Mouse (Mus musculus) kidney, embryonic 16.5 days (tissue): Measurements from ENCODE around the gene Gbp8. TPM values are rescaled to one million over a fixed set of nuclear protein-coding genes. Genes with fewer than 3 reads are reported as not detected.
"Not testable (repeated sequence)": the region's sequence is repeated elsewhere in the genome, so short reads cannot be mapped to it uniquely, and the experiment has no call there.

Experiments
- ATAC-seq: fragments of 200-750 bp; cut with Nextera tagmentation; 2 replicates; pipeline ENCODE4 v1.8.0; 2017; ENCODE audit warnings: moderate TSS enrichment; ENCODE audit not compliant: low FRiP score, low TSS enrichment
- H3K27ac ChIP-seq: fragments of 300-500 bp; sonication (generic); 2 replicates; pipeline ENCODE4 v1.5.1; 2014; ENCODE audit warnings: low read length
- H3K27me3 ChIP-seq: fragments of 300-500 bp; sonication (generic); 2 replicates; pipeline ENCODE4 v1.6.1; 2014; ENCODE audit warnings: low read length, control low read depth, mixed read lengths; ENCODE audit not compliant: insufficient read depth
- H3K36me3 ChIP-seq: fragments of 300-500 bp; sonication (generic); 2 replicates; pipeline ENCODE4 v1.6.1; 2014; ENCODE audit warnings: low read length, control low read depth, mixed read lengths; ENCODE audit not compliant: insufficient read depth
- H3K4me1 ChIP-seq: fragments of 300-500 bp; sonication (generic); 2 replicates; pipeline ENCODE4 v1.6.1; 2014; ENCODE audit warnings: low read length, control low read depth, mixed read lengths; ENCODE audit not compliant: insufficient read depth
- H3K4me2 ChIP-seq: fragments of 300-500 bp; sonication (generic); replicated peaks from 2 replicates; pipeline ENCODE4 v1.6.1; 2014; ENCODE audit warnings: low read depth, low read length
- H3K4me3 ChIP-seq: fragments of 300-500 bp; sonication (generic); 2 replicates; pipeline ENCODE4 v1.5.1; 2014; ENCODE audit warnings: mild to moderate bottlenecking, low read length
- H3K9ac ChIP-seq: fragments of 300-500 bp; sonication (generic); replicated peaks from 2 replicates; pipeline ENCODE4 v1.6.1; 2014; ENCODE audit warnings: low read length
- H3K9me3 ChIP-seq: fragments of 300-500 bp; sonication (generic); 2 replicates; pipeline ENCODE4 v1.6.1; 2016; ENCODE audit warnings: low read length, control low read depth
- WGBS: fragments of 180-500 bp; shearing (Covaris S2); extraction: QIAGEN DNeasy Blood & Tissue Kit; methylation state at CpG from one replicate; pipeline ENCODE4 v1.1.7; 2014; 5-methylcytosine and 5-hydroxymethylcytosine counted together
- polyA plus RNA-seq: library from polyadenylated mRNA; unstranded; fragments of >200 nt; fragmentation: Nextera tagmentation; extraction: Ambion mirVana; gene quantifications from 2 replicates; pipeline ENCODE4 v1.2.1, GENCODE M21; 2015

Gene Gbp8
- polyA plus RNA-seq, 1 experiment from 2014 or later = 0.59 TPM

GRCm38 (mm10) chr5:105062403-105062802 lies 76.9 kb downstream of the Gbp8 start:
- H3K9me3 ChIP-seq, H3K36me3 ChIP-seq, H3K4me1 ChIP-seq, H3K27me3 ChIP-seq, H3K9ac ChIP-seq, H3K27ac ChIP-seq, H3K4me3 ChIP-seq, H3K4me2 ChIP-seq, ATAC-seq: not testable (repeated sequence)
- WGBS = 74% methylated on average over 2 of the region's 2 CpGs

GRCm38 (mm10) chr5:105060224-105060623 lies 79.1 kb downstream of the Gbp8 start:
- 84% methylated on average over 2 of the region's 2 CpGs for WGBS
- no peak for ATAC-seq
- Histone ChIP-seq H3K9me3 (no peaks in the 10 kb centered on the region), H3K27me3 (no peaks in the 10 kb centered on the region), H3K4me2 (no peak overlapping the region), H3K4me3 (no peak overlapping the region), H3K9ac (no peak overlapping the region), H3K4me1 (no peaks in the 10 kb centered on the region), H3K27ac (no peak overlapping the region), H3K36me3 (no peaks in the 10 kb centered on the region)

GRCm38 (mm10) chr5:105055279-105055678 lies 84.1 kb downstream of the Gbp8 start:
- H3K4me3 ChIP-seq = no peak overlapping the region
- no peaks in the 10 kb centered on the region for H3K36me3 ChIP-seq
- ATAC-seq = no peak
- H3K4me1 ChIP-seq = no peaks in the 10 kb centered on the region
- H3K27me3 ChIP-seq = no peaks in the 10 kb centered on the region
- no peak overlapping the region for H3K4me2 ChIP-seq
- 91% methylated on average over 2 of the region's 2 CpGs for WGBS
- no peak overlapping the region for H3K9ac ChIP-seq
- no peak overlapping the region for H3K27ac ChIP-seq
- H3K9me3 ChIP-seq = no peaks in the 10 kb centered on the region

GRCm38 (mm10) chr5:105053471-105054169 lies 85.7 kb downstream of the Gbp8 start:
- H3K27me3 ChIP-seq, H3K4me2 ChIP-seq, H3K4me1 ChIP-seq, H3K36me3 ChIP-seq, H3K4me3 ChIP-seq, H3K9me3 ChIP-seq, H3K9ac ChIP-seq, H3K27ac ChIP-seq, ATAC-seq: not testable (repeated sequence)
- 71% methylated on average over 1 of the region's 1 CpGs for WGBS

- H3K36me3 ChIP-seq = no peaks in the 10 kb centered on the region
- no peak overlapping the region for H3K27ac ChIP-seq
- no peak overlapping the region for H3K9ac ChIP-seq
- no peaks in the 10 kb centered on the region for H3K9me3 ChIP-seq
- ATAC-seq = no peak
- H3K4me1 ChIP-seq = no peaks in the 10 kb centered on the region
- no peaks in the 10 kb centered on the region for H3K27me3 ChIP-seq
- WGBS = 76% methylated on average over 2 of the region's 2 CpGs
- no peak overlapping the region for H3K4me3 ChIP-seq
- no peak overlapping the region for H3K4me2 ChIP-seq
Observed at GRCm38 (mm10) chr5:105032362-105032761, 107.0 kb downstream of the Gbp8 start.

GRCm38 (mm10) chr5:105012551-105012950 lies 126.8 kb downstream of the Gbp8 start:
- Histone ChIP-seq H3K27me3 (no peaks in the 10 kb centered on the region), H3K9me3 (no peaks in the 10 kb centered on the region; the same call in 1 of the 2 replicates), H3K27ac (no peak overlapping the region), H3K36me3 (no peaks in the 10 kb centered on the region), H3K9ac (no peak overlapping the region), H3K4me2 (no peak overlapping the region), H3K4me3 (no peak overlapping the region), H3K4me1 (no peaks in the 10 kb centered on the region)
- no peak for ATAC-seq
- WGBS = 86% methylated on average over 1 of the region's 1 CpGs

GRCm38 (mm10) chr5:105011570-105011969 lies 127.8 kb downstream of the Gbp8 start:
- H3K36me3 ChIP-seq = no peaks in the 10 kb centered on the region
- no peak overlapping the region for H3K27ac ChIP-seq
- no peaks in the 10 kb centered on the region; the same call in 1 of the 2 replicates for H3K9me3 ChIP-seq
- WGBS = 93% methylated on average over 4 of the region's 4 CpGs
- ATAC-seq = no peak
- H3K4me1 ChIP-seq = no peaks in the 10 kb centered on the region
- H3K4me3 ChIP-seq = no peak overlapping the region
- H3K4me2 ChIP-seq = no peak overlapping the region
- no peak overlapping the region for H3K9ac ChIP-seq
- H3K27me3 ChIP-seq = no peaks in the 10 kb centered on the region

GRCm38 (mm10) chr5:105010376-105010775 lies 129.0 kb downstream of the Gbp8 start:
- no peak overlapping the region for H3K9ac ChIP-seq

GRCm38 (mm10) chr5:104989411-104989810 lies 149.9 kb downstream of the Gbp8 start:
- Histone ChIP-seq H3K9me3 (no peaks in the 10 kb centered on the region), H3K9ac (no peak overlapping the region), H3K27ac (no peak overlapping the region), H3K4me2 (no peak overlapping the region), H3K4me1 (no peaks in the 10 kb centered on the region), H3K36me3 (no peaks in the 10 kb centered on the region), H3K4me3 (no peak overlapping the region), H3K27me3 (no peaks in the 10 kb centered on the region)
- no peak for ATAC-seq
- WGBS = 78% methylated on average over 2 of the region's 2 CpGs

More at GRCm38 (mm10) chr5:105010376-105010775, 129.0 kb downstream of the Gbp8 start:
- Histone ChIP-seq H3K36me3 (no peaks in the 10 kb centered on the region), H3K4me3 (no peak overlapping the region), H3K27me3 (no peaks in the 10 kb centered on the region), H3K9me3 (no peaks in the 10 kb centered on the region; the same call in 1 of the 2 replicates), H3K27ac (no peak overlapping the region), H3K4me2 (no peak overlapping the region), H3K4me1 (no peaks in the 10 kb centered on the region)
- no peak for ATAC-seq

GRCm38 (mm10) chr5:104988000-104988399 lies 151.3 kb downstream of the Gbp8 start:
- Histone ChIP-seq H3K4me2 (no peak overlapping the region), H3K27me3 (no peaks in the 10 kb centered on the region), H3K9ac (no peak overlapping the region), H3K4me1 (no peaks in the 10 kb centered on the region), H3K4me3 (no peak overlapping the region), H3K36me3 (no peaks in the 10 kb centered on the region), H3K9me3 (no peaks in the 10 kb centered on the region), H3K27ac (no peak overlapping the region)
- 64% methylated on average over 2 of the region's 2 CpGs for WGBS
- ATAC-seq = no peak
